8 mouse cellular contexts compared by ENCODE assay signal in the genomic region with DNA sequence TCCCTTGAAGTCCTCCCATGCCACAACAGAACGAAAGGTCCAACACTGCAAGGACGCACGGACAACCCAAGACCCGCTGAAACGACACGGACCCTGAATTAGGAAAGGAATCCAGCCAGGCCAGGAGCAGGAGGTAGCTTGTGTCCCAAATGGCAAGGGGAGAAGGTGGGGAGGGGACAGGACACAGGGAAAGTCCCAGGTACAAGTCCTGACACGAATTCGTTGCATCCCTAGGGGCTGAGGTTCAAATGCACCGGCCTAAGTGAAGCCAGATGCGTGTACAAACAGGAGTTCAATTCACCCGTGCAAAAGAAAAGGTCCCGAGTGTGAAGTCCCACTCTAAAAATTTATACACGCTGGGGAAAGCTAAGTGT. TPM values are rescaled to one million over a fixed set of nuclear protein-coding genes. Genes with fewer than 3 reads are reported as not detected.
A peak's percentile ranks its signal among the peaks of the same experiment; 100 is the strongest.
DNase-seq lines count a peak whose midpoint lies in the region; ATAC-seq and TF ChIP-seq lines count a peak whose summit lies in the region.

No protein-coding gene starts in this region.

- H3K4me3 ChIP-seq in thymus, adult 2 months (ENCODE audit: control insufficient read depth, insufficient read depth, low read length), result peak overlapping the region; percentile 57
- peak overlapping the region; percentile 82 for H3K4me3 ChIP-seq in limb, embryonic 15.5 days
- peak overlapping the region; percentile 83 for H3K4me3 ChIP-seq in stomach, postnatal 0 days (ENCODE audit: low read depth, low read length)

- no peak for ATAC-seq in limb, embryonic 15.5 days (ENCODE audit: insufficient number of reproducible peaks, low FRiP score, low TSS enrichment, low read depth)
- no peak for ATAC-seq in stomach, postnatal 0 days (ENCODE audit: low FRiP score, low TSS enrichment)

- peak; percentile 57 for DNase-seq in cerebellum, adult 9-10 months
- DNase-seq in cerebellum, postnatal 10 days, result no peak
- DNase-seq in thymus, adult 2 months, result no peak
- DNase-seq in thymus, postnatal 0 days (ENCODE audit: low spot score), result no peak
- no peak for DNase-seq in stomach, postnatal 0 days (ENCODE audit: low spot score)
- no peak for DNase-seq in urinary bladder, postnatal 14 days (ENCODE audit: low spot score)
- no peak for DNase-seq in urinary bladder, postnatal 10 days (ENCODE audit: low spot score)

- TF ChIP-seq CTCF in thymus, adult 2 months (IDR thresholded peaks at IDR 0.05; ENCODE audit: borderline replicate concordance, control insufficient read depth, extremely low read depth, insufficient read depth, low read length, poor library complexity), result no peak
- no peak for TF ChIP-seq CTCF in stomach, postnatal 0 days (IDR thresholded peaks at IDR 0.05; ENCODE audit: low read depth)

- H3K36me3 ChIP-seq in thymus, adult 2 months (ENCODE audit: control insufficient read depth, insufficient read depth, low read length), result peaks cover 27% of the 10 kb centered on the region
- H3K36me3 ChIP-seq in limb, embryonic 15.5 days, result peaks cover 38% of the 10 kb centered on the region
- peaks cover 18% of the 10 kb centered on the region for H3K36me3 ChIP-seq in stomach, postnatal 0 days (ENCODE audit: control insufficient read depth, insufficient read depth, low read length)

- WGBS in thymus, adult 2 months, result 41% methylated on average over 13 of the region's 13 CpGs
- 2% methylated on average over 13 of the region's 13 CpGs for WGBS in limb, embryonic 15.5 days
- 5% methylated on average over 13 of the region's 13 CpGs for WGBS in stomach, postnatal 0 days

- TF ChIP-seq EP300 in stomach, postnatal 0 days (optimal IDR thresholded peaks at IDR 0.05), result no peak

- no peaks in the 10 kb centered on the region for H3K9me3 ChIP-seq in limb, embryonic 15.5 days
- no peaks in the 10 kb centered on the region for H3K9me3 ChIP-seq in stomach, postnatal 0 days (ENCODE audit: control insufficient read depth, low read length)

- H3K4me1 ChIP-seq in thymus, adult 2 months (replicated peaks; ENCODE audit: control insufficient read depth, insufficient read depth, low read length), result peaks cover 26% of the 10 kb centered on the region
- H3K4me1 ChIP-seq in limb, embryonic 15.5 days, result peaks cover 35% of the 10 kb centered on the region
- 0 out of 2 replicates have a peak, but pooled peaks cover 4% of the 10 kb centered on the region for H3K4me1 ChIP-seq in stomach, postnatal 0 days (replicated peaks; ENCODE audit: control insufficient read depth, insufficient read depth)

- no peak overlapping the region for H3K27ac ChIP-seq in thymus, adult 2 months (ENCODE audit: control insufficient read depth, insufficient read depth, low read length)
- H3K27ac ChIP-seq in limb, embryonic 15.5 days, result peak overlapping the region; percentile 100
- H3K27ac ChIP-seq in stomach, postnatal 0 days (replicated peaks), result peak overlapping the region; percentile 97

- H3K27me3 ChIP-seq in thymus, adult 2 months (ENCODE audit: control insufficient read depth, insufficient read depth, low read length), result no peaks in the 10 kb centered on the region
- no peaks in the 10 kb centered on the region for H3K27me3 ChIP-seq in limb, embryonic 15.5 days
- H3K27me3 ChIP-seq in stomach, postnatal 0 days (ENCODE audit: control insufficient read depth, insufficient read depth, low read length), result no peaks in the 10 kb centered on the region

- H3K9ac ChIP-seq in limb, embryonic 15.5 days, result peak overlapping the region; percentile 84
- H3K9ac ChIP-seq in stomach, postnatal 0 days (ENCODE audit: low read length), result peak overlapping the region; percentile 87

- no peak for TF ChIP-seq POLR2A in thymus, adult 2 months (IDR thresholded peaks at IDR 0.05; ENCODE audit: control insufficient read depth, extremely low read depth, insufficient read depth, low read length, poor library complexity)

- peak overlapping the region; percentile 89 for H3K4me2 ChIP-seq in limb, embryonic 15.5 days
- H3K4me2 ChIP-seq in stomach, postnatal 0 days (replicated peaks; ENCODE audit: low read depth), result peak overlapping the region; percentile 99

RNA-seq across cellular contexts. Expression of a gene that starts 1.1 kb away (rescaled TPM):
- 32.7 and 43.5 TPM in 2 replicates for polyA plus RNA-seq in thymus, adult 2 months (2012; rRNA removed)
- 7.6 and 9.0 TPM in 2 replicates for polyA plus RNA-seq in thymus, postnatal 0 days (2015; fragmentation: Nextera tagmentation; extraction: Ambion mirVana)
- 9.3 and 11.5 TPM in 2 replicates for polyA plus RNA-seq in limb, embryonic 15.5 days (2015; fragmentation: Nextera tagmentation; extraction: Ambion mirVana)
- polyA plus RNA-seq in stomach, postnatal 0 days (2015; fragmentation: Nextera tagmentation; extraction: Ambion mirVana), result 3.4 and 3.8 TPM in 2 replicates

RNA-seq across cellular contexts. Expression of a gene that starts 10.6 kb away (rescaled TPM):
- polyA plus RNA-seq in thymus, adult 2 months (2012; rRNA removed), result 159 and 165 TPM in 2 replicates
- polyA plus RNA-seq in thymus, postnatal 0 days (2015; fragmentation: Nextera tagmentation; extraction: Ambion mirVana), result 84.4 and 86.3 TPM in 2 replicates
- 63.0 and 70.3 TPM in 2 replicates for polyA plus RNA-seq in limb, embryonic 15.5 days (2015; fragmentation: Nextera tagmentation; extraction: Ambion mirVana)
- 43.0 and 44.1 TPM in 2 replicates for polyA plus RNA-seq in stomach, postnatal 0 days (2015; fragmentation: Nextera tagmentation; extraction: Ambion mirVana)

RNA-seq across cellular contexts. Expression of a gene that starts 10.9 kb away (rescaled TPM):
- polyA plus RNA-seq in thymus, adult 2 months (2012; rRNA removed), result 32.4 and 40.5 TPM in 2 replicates
- polyA plus RNA-seq in thymus, postnatal 0 days (2015; fragmentation: Nextera tagmentation; extraction: Ambion mirVana), result 9.9 and 10.0 TPM in 2 replicates
- 23.1 and 25.1 TPM in 2 replicates for polyA plus RNA-seq in limb, embryonic 15.5 days (2015; fragmentation: Nextera tagmentation; extraction: Ambion mirVana)
- 33.6 and 37.4 TPM in 2 replicates for polyA plus RNA-seq in stomach, postnatal 0 days (2015; fragmentation: Nextera tagmentation; extraction: Ambion mirVana)

RNA-seq across cellular contexts. Expression of a gene that starts 33.8 kb away (rescaled TPM):
- 41.7 and 62.3 TPM in 2 replicates for polyA plus RNA-seq in thymus, adult 2 months (2012; rRNA removed)
- 35.8 and 37.0 TPM in 2 replicates for polyA plus RNA-seq in thymus, postnatal 0 days (2015; fragmentation: Nextera tagmentation; extraction: Ambion mirVana)
- 44.9 and 49.1 TPM in 2 replicates for polyA plus RNA-seq in limb, embryonic 15.5 days (2015; fragmentation: Nextera tagmentation; extraction: Ambion mirVana)
- polyA plus RNA-seq in stomach, postnatal 0 days (2015; fragmentation: Nextera tagmentation; extraction: Ambion mirVana), result 81.5 and 87.2 TPM in 2 replicates

RNA-seq across cellular contexts. Expression of a gene that starts 35.4 kb away (rescaled TPM):
- 118 and 131 TPM in 2 replicates for polyA plus RNA-seq in thymus, adult 2 months (2012; rRNA removed)
- 19.6 and 20.1 TPM in 2 replicates for polyA plus RNA-seq in thymus, postnatal 0 days (2015; fragmentation: Nextera tagmentation; extraction: Ambion mirVana)
- polyA plus RNA-seq in limb, embryonic 15.5 days (2015; fragmentation: Nextera tagmentation; extraction: Ambion mirVana), result 34.8 TPM in 2 replicates
- 14.9 and 18.6 TPM in 2 replicates for polyA plus RNA-seq in stomach, postnatal 0 days (2015; fragmentation: Nextera tagmentation; extraction: Ambion mirVana)
